Mouse (Mus musculus): ENCODE measurements at regions not wholly inside any gene's neighbourhood (a gene's known extent, or its start where the extent isn't known, plus 50 kb on each side); places are given as distances from the start of the nearest gene placed in this dataset.

DNA sequence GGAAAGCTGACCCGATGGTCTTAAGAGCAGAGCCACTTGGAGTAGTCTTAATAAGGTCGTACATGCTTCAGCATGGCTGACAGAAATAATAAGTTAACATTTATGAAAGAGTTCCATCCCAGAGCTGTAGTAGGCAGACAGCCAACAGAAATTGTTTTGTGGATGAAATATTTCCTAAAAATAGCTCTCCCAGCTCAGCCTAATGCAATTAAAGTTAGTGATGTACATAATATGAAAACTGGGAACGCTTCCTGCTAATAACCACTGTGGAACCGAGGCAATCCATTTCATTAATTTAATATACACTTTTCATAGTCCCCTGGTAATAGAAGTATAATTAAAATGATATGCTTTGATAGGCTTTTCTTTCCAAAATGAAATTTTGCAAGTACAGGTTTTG lies 219.0 kb downstream of the Cmpk2 start:
- ATAC-seq (replicated peaks; ENCODE audit: poor library complexity, severe bottlenecking) = no peak

DNA sequence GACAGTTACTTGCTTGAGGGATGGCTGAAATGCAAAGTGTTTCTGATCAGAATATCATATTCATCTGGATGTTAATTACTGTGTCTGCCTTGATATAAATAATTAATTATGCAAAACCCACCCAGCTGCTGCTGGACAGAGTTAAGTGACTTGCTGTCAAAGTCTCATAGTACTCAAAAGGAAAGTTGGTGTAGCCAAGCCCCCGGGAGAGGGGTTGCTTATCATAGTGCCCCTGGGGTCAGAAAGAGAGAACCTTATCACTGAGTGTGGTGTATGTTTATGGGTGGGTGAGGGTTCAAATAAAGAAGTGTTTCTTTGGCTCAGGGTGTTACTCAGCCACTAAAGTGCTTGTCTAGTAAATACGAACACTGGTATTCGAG lies 211.6 kb downstream of the Cmpk2 start:
- no peak for ATAC-seq (replicated peaks; ENCODE audit: poor library complexity, severe bottlenecking)

DNA sequence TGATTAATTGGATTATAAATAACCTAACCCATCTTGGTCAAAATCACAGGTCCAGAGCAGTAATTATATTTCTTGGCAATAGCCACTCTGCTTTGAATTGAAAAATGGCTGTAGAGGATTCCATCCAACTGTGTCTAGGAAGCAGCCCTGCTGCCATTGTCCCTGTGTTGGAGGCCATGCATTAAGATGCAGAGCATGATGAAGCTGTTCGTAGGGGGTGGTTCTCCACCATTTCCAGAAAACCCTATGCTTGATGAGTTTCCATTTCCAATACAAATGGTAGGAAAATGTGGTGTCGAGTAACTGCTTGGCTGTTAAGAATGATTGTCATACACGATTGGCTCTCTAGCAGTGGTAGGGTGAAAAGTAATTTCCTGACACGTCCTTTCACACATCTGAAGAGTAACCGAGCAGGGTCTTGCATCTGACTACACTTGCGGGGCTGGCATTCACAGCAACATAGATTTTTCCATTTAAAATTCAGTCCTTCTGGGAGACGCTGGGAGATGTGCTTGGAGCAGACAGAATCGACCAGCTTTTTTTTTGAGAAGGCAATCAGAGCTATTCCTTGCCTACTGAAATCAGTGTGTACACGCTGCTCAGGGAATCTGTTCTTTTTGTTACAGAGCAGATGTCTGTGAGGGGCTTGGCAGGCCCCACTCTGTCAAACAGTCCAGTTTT lies 211.0 kb downstream of the Cmpk2 start:
- ATAC-seq (replicated peaks; ENCODE audit: poor library complexity, severe bottlenecking) = no peak

DNA sequence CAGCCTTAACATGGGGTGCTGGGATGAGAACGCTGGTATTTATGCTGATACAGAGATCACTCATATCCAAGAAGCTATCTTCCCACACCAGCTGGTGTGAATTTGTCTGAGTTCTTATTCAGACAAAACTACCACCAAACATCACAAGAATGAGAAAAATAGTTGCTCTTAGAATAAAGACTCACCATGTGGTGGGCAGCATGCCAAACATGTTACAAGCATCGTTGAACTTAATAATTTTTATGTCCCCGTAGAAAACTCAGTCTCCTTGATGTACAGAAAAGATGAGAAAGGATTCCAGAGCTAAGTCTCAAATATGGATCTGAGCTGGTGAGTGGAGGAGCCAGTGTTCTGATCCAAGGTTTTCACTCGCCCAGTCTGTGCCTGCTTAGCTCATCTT lies 196.5 kb downstream of the Cmpk2 start:
- ATAC-seq (replicated peaks; ENCODE audit: poor library complexity, severe bottlenecking) = no peak

DNA sequence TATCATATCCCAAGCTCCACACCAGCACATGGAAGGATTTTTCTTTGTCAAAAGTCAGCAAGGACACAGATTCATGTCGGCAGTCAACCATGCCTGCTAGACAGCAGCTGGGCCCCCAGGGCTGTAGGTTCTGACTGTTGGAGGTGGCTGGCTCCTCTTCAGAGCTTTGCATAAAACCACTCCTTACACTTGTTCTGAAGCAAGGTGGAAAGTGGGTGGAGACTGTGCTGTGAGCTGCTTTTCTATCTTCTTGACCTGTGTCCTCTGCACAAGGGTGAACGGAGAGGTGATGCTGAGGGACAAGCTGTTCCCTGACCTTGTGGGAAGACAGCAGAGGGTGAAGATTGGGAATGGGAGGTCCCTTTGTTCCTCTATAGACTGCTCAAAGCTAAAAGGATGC lies 185.2 kb downstream of the Cmpk2 start:
- ATAC-seq (replicated peaks; ENCODE audit: poor library complexity, severe bottlenecking) = no peak

DNA sequence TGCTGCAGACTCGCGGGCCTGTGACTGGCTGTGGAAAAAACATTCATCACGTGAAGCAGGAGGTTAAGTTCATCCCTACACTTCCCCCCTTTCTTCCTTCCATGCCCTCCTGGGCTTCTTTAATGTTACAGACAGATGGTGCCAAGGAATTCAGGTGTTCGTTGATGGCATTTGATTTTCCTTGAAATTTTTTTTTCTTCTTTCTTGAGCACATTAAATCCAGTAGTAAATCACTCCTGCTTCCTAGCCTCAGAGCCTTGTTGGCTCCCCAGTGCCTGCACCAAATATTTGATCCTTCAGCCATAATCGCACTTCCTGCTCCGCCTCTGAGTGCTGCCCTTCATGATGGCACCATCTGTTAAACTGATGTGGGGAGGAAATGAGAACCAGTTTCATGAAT lies 184.8 kb downstream of the Cmpk2 start:
- ATAC-seq (replicated peaks; ENCODE audit: poor library complexity, severe bottlenecking) = no peak

DNA sequence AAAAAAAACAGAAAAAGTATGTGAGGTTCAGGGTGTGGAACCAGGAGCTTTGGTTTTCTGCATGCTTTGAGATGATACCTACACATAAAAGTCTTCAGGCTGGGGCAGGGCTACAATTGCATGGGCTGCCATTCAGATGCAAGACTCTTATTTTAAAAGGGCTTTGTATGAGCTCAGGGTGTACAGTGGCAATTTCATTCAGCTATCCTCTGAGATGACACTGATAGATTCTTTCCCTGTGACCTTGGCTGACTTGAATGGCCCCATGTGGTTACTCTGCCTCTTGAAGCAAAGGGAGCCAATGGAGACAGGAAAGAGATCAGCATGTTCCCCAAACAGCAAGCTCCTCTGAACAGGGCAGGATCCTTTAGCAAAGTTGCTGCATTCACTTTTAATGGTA lies 177.1 kb downstream of the Cmpk2 start:
- ATAC-seq (replicated peaks; ENCODE audit: poor library complexity, severe bottlenecking) = no peak

DNA sequence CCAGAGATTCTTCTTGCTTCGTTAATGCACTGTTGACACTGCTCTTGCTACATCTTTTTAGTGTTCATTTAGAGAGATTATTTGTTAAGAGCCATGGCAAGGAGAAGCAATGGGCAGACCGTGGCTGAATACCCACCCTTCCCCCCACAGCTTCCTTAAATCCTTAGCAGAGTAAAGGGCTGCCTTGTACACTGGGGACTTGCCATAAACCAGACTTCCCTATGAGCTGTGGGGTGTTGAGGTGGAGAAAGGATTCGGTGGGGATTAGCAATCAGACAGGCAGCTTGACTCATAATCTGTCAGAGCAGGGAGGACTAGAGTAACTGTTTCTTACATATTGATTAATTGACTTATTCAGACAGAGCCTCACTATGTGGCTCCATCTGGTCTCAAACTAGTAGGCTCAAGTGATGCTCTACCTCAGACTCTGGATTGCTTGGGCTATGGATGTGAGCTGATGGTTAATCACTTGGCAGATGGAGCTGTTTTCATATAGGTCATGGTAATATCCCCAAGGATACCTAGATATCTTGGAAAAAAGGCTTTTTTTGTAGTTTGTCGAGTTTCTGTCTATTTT lies 166.7 kb downstream of the Cmpk2 start:
- ATAC-seq (replicated peaks; ENCODE audit: poor library complexity, severe bottlenecking) = no peak

DNA sequence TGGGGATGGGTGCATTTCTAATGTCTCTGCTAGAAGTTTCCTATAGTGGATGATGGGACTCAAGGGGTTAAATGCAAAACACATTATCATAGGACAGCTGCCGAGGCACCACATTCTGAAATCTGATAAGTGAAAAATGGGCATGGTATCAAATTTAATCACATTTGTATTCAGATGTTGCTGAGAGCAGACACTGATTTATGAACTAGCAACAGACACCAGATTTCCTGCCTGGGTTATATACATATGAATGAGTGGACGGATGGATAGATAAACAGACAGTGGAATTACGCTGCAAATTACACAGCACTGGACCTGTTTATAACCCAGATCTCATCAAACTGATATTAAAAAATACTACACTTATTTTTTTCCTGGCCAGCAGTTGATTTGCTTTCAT lies 166.2 kb downstream of the Cmpk2 start:
- no peak for ATAC-seq (replicated peaks; ENCODE audit: poor library complexity, severe bottlenecking)

DNA sequence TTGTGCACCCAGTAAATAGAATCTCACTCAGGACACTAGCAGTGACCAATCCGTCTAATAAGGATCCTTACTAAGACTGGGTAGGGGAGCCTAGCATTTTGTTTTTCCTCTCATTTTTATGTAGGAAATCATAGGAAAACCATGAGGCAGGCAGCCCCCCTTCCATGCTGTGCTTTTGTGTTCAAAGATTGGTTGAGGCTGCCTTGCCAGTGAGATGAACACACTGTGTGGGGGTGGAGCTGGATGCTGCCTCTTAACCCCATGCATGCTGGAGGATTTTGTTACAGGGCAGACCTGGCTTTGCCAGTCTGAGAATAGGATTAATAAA lies 162.8 kb downstream of the Cmpk2 start:
- ATAC-seq (replicated peaks; ENCODE audit: poor library complexity, severe bottlenecking) = no peak

DNA sequence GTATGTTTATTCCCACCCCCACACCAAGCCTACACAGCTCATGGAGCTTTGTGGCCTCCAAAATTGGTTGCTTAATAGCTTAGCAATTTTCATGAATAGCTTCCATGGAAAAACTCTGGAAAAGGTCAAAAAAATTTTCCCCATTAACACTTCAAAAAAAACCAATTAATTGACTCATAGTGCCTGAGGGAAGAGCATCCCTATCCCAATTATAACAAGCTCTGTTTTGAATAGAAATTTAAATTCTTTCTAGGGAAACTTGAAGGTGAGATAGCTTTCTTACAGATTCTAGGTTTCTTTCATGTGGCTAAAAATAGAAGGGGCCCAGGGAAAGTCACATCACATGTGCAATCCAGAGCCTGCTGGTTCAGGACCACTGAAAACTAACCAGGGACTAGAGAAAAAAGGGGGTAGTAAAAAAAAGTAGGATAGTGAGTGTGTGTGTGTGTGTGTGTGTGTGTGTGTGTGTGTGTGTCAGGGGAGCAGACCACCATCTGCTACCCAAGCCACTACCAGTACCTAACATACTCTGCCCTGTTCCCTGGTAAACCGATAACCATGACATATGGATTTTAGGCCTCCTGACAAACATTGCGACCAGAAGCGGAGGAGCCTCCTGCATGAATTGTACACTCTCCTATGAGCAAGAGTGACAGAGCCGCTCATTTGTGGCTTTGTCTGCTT lies 162.2 kb downstream of the Cmpk2 start:
- ATAC-seq (replicated peaks; ENCODE audit: poor library complexity, severe bottlenecking) = no peak

DNA sequence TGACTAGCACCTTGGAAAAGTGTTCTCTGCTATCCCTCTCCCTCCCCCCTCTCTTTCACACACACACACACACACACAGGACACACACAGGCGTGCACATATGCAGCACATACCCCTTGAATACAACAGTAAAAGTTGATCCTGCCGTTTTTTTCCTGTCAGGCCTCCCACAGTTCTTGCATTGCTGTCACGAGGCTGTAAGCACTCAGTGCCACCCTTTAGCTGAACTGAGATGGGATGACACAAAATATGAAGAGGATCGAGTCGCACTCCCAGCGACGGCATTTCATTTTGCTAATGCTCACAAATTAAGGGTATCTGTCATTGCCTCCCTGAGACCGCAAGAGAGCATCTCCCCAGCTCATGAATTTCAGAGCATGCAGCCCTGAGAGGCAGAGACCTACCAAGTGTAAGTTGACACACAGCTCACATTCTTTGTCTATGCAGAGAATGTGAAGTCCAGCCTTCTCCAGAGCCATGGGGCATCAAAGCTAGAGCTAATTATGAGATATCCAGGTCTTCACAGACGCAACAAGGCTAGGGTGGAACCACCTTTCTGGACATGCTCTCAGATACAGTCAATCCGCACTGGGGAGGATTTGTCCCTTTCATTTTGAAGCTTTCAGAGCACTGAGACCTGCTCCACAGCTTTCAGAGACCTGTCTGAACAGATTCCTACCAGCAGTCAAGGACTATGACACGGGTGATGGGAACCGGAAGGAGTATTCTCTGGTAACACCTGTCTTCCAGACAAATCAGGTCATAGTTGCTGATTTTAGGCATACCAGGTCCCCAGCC lies 152.3 kb downstream of the Cmpk2 start:
- ATAC-seq (replicated peaks; ENCODE audit: poor library complexity, severe bottlenecking) = no peak

DNA sequence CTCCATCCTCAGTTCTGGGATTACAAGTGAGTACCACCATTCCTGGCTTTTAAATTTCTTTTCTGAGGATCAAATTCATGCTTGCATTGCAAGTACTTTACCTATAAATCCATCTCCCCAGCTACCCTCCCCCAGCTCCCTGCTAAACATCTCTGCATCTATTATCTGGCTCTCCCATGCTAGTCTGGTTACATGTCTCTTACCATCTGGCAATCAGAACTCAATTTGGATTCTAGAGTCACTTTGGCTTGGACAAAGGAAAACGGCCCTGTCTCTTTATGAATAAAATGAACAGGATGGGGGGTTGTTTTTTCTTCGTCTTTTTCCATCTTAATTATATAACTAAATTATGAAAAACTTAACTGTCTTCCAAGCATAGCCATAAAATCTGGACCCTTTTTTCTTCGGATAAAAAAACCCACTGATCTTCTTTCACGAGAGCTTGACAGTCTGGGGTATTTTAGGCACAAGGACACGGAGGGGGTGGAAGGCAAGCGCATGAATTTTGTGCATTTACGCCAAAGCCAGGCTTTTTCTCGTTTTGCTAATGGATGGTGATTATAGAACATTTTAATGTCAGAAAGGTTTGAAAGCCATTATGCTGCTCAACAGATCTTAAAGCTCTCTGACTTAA lies 151.6 kb downstream of the Cmpk2 start:
- no peak for ATAC-seq (replicated peaks; ENCODE audit: poor library complexity, severe bottlenecking)

DNA sequence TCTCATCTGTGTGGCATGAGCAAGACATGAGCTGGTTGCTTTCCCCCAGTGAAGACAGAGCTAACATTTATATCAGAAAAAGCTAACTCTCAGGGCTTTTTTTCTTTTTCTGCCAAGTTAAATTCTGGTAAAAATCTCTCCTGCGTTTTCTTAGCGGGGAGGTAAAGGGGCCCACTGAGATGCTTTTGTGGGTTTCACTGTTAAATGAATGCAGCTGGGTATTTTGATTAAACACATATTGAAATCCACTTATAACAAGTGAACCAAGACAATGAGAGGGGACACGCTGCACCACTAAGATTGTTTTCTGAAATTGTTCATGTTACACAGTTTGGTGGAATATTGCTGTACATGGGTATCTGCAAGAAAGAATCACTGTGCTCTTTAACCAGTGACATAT lies 149.0 kb downstream of the Cmpk2 start:
- no peak for ATAC-seq (replicated peaks; ENCODE audit: poor library complexity, severe bottlenecking)

DNA sequence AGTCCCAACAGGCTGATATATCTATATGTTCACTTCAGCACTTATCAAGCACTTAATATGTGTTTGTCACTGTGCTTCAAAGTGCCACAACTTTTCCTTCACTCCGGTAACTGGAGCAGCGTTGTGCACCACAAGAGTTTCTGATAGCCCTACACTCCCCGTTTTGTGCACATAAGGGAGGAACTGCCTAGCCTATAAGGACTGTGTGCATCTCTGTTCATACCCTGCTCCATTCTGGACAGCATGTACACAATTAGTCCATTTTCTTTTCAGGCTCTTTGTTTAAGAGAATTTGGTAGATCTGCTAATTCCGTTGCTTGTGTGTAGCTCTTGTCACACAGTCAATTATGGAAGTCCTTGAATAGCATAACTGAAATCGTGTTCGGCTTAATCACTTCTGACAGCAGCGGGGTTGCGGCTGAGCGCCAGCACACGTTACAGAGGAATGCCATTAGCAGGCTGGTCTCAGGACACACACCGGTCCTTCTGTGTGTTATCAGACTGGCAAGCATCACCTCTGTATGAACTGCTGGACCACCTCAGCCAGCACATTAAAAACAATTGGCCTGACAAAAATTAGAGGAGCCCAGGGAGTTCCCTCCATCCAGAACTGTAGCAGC lies 144.2 kb downstream of the Cmpk2 start:
- ATAC-seq (replicated peaks; ENCODE audit: poor library complexity, severe bottlenecking) = no peak

DNA sequence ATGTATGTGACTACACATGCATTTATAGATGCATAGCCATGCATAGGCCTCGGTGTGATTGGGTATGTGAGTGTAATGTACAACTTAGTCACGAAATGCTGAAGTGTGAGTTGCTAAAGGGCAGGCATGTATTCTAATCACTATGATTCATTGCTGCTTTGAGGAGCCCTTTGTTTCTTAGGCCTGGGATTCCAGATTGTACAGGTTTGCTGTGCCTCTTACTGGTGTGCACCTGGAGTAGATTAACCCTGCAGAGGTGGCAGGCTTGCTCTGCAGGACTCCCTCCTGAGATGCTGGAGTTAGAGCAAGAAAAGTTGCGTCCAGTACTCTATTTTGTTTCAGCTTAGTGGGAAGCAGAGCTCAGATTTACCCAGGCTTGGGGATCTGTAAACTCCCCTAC lies 141.1 kb downstream of the Cmpk2 start:
- no peak for ATAC-seq (replicated peaks; ENCODE audit: poor library complexity, severe bottlenecking)

DNA sequence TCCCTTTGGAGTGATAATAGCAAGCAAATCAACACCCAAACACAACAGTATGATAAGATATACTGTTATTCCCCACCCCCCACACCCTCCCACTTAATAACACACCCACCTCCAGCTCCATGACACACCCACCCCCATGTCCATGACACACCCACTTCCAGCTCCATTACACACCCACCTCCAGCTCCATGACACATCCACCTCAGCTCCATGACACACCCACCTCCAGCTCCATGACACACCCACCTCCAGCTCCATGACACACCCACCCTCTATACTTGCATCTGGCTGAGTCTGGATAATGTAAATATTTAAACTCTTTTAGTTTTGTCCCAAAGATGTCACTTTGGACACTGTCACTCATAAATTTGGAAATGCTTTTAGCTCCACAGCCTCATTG lies 129.5 kb downstream of the Cmpk2 start:
- ATAC-seq (replicated peaks; ENCODE audit: poor library complexity, severe bottlenecking) = no peak

DNA sequence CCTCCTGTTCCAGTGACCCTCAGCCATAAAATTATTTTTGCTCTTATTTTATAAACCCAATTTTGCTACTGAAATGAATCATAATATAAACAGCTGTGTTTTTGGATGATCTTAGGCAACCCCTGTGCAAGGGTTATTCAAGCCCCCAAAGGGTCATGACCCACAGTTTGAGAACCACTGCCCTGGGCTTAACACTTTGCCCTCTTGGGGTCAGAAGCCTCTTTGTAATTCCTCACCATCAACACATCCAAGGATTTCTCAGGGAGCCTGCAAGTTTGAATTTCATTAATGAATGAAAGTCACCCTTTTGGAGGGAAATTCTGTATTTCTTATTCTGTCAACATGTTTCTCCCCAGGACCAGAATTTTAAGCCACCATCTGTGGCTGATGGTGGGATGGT lies 123.1 kb downstream of the Cmpk2 start:
- ATAC-seq (replicated peaks; ENCODE audit: poor library complexity, severe bottlenecking) = no peak

DNA sequence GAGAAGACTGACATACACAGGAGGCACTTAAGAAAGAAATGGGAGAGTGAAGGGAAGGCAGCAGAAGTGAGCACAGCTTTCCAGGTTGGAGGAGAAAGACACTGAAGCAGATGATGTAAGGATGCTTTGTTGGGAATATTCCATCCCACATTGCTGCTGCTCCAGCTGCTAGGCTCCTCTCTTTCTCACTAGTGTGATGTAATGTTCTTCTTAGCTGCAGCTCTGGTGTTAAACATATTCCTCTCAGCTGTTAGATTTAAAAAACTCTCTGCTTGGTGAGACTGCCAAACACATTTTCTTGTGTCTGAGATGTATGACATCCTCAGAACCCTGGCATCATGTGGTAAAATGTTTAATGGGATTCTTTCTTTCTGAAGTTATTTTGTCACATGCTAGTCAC lies 120.1 kb downstream of the Cmpk2 start:
- no peak for ATAC-seq (replicated peaks; ENCODE audit: poor library complexity, severe bottlenecking)

DNA sequence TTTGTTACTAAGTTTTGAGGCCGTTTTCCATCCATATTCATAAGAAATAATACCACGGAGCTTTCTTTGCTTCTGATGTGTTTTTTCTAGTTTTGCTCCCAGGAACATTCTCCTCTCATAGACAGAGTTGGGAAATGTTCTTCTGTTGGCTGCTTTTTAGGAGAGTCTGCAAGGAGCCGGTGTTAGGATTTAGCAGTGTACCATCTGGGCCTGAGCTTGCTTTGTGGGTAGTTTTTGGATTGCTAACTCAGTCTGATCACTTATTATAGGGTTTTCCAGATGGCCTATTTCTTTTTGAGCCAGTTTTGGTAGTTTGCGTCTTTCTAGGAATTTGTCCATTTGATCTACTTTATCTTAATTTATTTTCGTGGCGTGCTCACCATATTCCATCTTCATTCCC lies 108.4 kb downstream of the Cmpk2 start:
- no peak for ATAC-seq (replicated peaks; ENCODE audit: poor library complexity, severe bottlenecking)

DNA sequence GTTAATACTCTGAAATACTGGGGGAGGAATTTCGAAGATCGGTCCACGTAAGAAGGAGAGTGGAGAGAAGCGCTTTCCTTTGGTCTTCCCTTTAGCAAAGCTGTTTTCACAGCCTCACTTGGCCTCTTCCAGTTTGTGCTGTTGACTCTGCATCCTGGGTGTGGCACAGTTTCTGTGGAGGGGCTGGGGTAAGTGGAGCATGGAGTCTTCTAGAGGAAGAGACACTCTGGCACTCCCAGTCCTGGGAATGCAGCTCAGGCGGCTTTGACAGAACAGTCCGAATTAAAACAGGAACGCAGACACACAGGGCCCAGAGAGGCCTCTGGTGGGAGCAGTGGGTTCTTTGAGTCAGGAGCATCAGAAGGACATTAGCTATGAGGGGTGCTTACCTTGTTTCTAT lies 102.6 kb downstream of the Cmpk2 start:
- no peak for ATAC-seq (replicated peaks; ENCODE audit: poor library complexity, severe bottlenecking)

All from granulocyte monocyte progenitor cell, adult 5-6 weeks (primary cell).